Mouse (Mus musculus): ENCODE results near the gene Taf12.

- TF ChIP-seq EP300 (IDR thresholded peaks at IDR 0.05; ENCODE audit: low read depth in 1 of 2, low read length in 2 of 2) (no peak), USF1 (IDR thresholded peaks at IDR 0.05; ENCODE audit: low read depth, low read length) (no peak), TBP (IDR thresholded peaks at IDR 0.05; ENCODE audit: low read depth, low read length) (no peak), POLR2A (IDR thresholded peaks at IDR 0.05; ENCODE audit: control insufficient read depth in 1 of 2, insufficient read depth in 1 of 2, low read depth in 1 of 2, low read length in 2 of 2, poor library complexity in 1 of 2) (no peak)
Observed at GRCm38 (mm10) chr4:132245643-132246042, 28.5 kb upstream of the Taf12 start.

All from MEL (cell line).